Mouse (Mus musculus) bone marrow macrophage, adult 2 months (primary cell): ENCODE results near the gene Enc1.

Experiments used
- CTCF ChIP-seq: IDR thresholded peaks from 2 replicates; pipeline ENCODE4 v1.5.1; 2012; ENCODE audit warnings: low read depth, mild to moderate bottlenecking, low read length, moderate library complexity
- POLR2A ChIP-seq: IDR thresholded peaks from 2 replicates; pipeline ENCODE4 v1.6.1; 2012; ENCODE audit warnings: mild to moderate bottlenecking, low read depth, low read length, borderline replicate concordance

DNA sequence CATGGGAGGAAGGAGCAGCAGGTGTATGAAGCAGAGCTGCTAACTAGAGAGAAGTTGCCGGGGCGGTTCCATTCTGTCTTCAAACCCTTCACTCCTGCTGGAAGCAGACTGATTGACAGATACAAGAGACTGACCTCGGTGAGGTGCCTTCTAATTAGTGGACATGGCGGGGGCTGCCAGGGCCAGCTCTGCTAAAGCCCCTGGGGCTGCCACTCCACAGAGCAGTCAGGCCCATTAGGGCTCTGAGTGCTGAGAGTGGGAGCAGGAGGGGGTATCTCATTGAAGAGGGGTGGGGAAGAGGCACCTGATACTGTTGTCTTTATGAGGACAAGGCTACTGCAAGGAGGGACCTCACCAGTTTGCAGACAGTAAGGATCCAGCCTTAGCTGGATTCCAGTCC lies 25.3 kb upstream of the Enc1 start:
- TF ChIP-seq CTCF (no peak), POLR2A (no peak)
